Mouse (Mus musculus): ENCODE measurements around the gene Pfn1. TPM values are rescaled to one million over a fixed set of nuclear protein-coding genes. Genes with fewer than 3 reads are reported as not detected.
A peak's percentile ranks its signal among the peaks of the same experiment; 100 is the strongest.

Pfn1 gene
- total and polyA plus RNA-seq, 2 experiments from 2014 or later: 903 to 959 TPM

DNA sequence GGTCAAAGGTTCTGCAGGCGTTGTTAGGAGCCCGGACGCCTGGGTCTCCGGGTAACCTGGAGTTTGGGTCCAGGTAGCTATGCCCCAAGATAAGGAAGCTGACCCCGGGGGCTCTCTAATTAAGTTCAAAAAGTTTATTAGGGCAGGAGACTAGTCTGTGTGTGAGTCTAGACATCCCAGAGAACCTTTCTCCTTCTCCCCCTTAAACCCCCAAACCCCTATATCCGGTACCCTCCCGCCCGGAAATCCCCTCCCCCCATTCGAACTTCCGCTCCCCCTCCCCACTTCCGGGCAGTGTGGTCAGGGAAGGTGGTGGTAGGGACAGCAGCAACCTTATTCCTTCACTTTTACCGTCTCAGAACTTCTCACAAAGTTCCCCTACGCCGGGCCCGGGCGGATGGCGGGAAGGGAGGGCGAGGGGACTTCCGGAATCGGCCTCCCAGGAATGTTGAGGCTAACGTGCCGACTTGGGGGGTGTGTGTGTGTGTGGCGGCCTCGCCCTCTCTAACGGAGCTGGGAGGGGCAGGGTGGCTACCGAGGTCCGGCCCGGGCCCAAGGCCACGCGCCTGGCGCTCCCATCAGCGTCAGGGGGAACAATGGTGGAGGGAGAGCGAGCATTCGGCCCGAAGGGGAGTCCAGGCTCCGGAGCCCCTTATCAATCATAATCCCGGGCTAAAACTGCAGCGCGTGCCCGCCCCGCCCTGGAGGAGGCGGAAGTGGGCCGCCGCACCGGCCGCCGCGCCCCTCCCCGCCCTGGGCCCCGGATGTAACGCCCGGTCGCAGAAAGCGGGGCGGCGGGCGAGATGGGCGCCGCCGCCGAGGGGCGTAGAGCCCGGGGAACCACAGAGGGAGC is 873 bp downstream of the Pfn1 start:
- DNase-seq (ENCODE audit: low spot score) (no peak), ATAC-seq (ENCODE audit: insufficient read depth, low read depth) (peak; percentile 28)
- H3K4me2 ChIP-seq (ENCODE audit: low read depth, low read length): peak overlapping the region; percentile 75
- H3K9ac ChIP-seq (replicated peaks; ENCODE audit: low read depth, low read length): peak overlapping the region; percentile 99
- no peaks in the 10 kb centered on the region for H3K27me3 ChIP-seq (ENCODE audit: control insufficient read depth, insufficient read depth, low read length)
- H3K9me3 ChIP-seq (replicated peaks; ENCODE audit: control insufficient read depth, low read length): no peaks in the 10 kb centered on the region
- peaks cover 25% of the 10 kb centered on the region for H3K4me1 ChIP-seq (ENCODE audit: control insufficient read depth, insufficient read depth)
- peak overlapping the region; percentile 96 for H3K4me3 ChIP-seq (ENCODE audit: low read depth, low read length)
- TF ChIP-seq EP300 (IDR thresholded peaks at IDR 0.05; ENCODE audit: low read depth): peak; percentile 43; the same call in 1 of the 2 replicates
- no peak for TF ChIP-seq CTCF (IDR thresholded peaks at IDR 0.05; ENCODE audit: low read depth)
- under 1% methylated on average over 59 of the region's 63 CpGs for WGBS
- H3K36me3 ChIP-seq (replicated peaks; ENCODE audit: control insufficient read depth, insufficient read depth, low read length): peaks cover 43% of the 10 kb centered on the region
- peak overlapping the region; percentile 100 for H3K27ac ChIP-seq (ENCODE audit: low read depth)

DNA sequence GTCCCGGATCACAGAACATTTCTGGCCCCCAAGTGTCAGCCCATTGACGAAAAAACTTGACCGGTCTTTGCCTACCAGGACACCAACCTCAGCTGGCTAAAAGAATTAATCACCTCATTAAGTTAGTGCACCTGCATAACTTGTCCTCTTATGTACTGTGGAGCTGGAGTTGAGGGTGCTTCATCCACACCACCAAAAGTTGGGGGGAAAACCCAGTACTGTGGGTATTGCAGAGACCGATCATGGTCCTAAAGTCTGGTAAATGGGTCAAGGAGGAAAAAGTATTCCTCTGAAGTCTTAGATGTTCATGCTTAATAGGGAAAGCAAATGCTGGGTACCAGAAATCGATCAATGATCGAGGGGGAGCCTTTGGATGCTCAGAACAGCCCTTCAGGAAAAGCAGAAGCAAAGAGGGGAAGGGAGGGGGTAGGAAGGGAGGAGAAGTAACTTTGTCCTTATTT is 1.5 kb downstream of the Pfn1 start:
- ATAC-seq (ENCODE audit: insufficient read depth, low read depth) (no peak), DNase-seq (ENCODE audit: low spot score) (no peak)
- TF ChIP-seq CTCF (IDR thresholded peaks at IDR 0.05; ENCODE audit: low read depth): no peak
- no peak for TF ChIP-seq EP300 (IDR thresholded peaks at IDR 0.05; ENCODE audit: low read depth)
- Histone ChIP-seq H3K27me3 (ENCODE audit: control insufficient read depth, insufficient read depth, low read length) (no peaks in the 10 kb centered on the region), H3K4me1 (ENCODE audit: control insufficient read depth, insufficient read depth) (peaks cover 21% of the 10 kb centered on the region), H3K27ac (ENCODE audit: low read depth) (peak overlapping the region; percentile 100), H3K4me2 (ENCODE audit: low read depth, low read length) (peak overlapping the region; percentile 75), H3K9me3 (replicated peaks; ENCODE audit: control insufficient read depth, low read length) (no peaks in the 10 kb centered on the region), H3K9ac (replicated peaks; ENCODE audit: low read depth, low read length) (peak overlapping the region; percentile 99), H3K4me3 (ENCODE audit: low read depth, low read length) (peak overlapping the region; percentile 96), H3K36me3 (replicated peaks; ENCODE audit: control insufficient read depth, insufficient read depth, low read length) (peaks cover 44% of the 10 kb centered on the region)
- 37% methylated on average over 6 of the region's 6 CpGs for WGBS

DNA sequence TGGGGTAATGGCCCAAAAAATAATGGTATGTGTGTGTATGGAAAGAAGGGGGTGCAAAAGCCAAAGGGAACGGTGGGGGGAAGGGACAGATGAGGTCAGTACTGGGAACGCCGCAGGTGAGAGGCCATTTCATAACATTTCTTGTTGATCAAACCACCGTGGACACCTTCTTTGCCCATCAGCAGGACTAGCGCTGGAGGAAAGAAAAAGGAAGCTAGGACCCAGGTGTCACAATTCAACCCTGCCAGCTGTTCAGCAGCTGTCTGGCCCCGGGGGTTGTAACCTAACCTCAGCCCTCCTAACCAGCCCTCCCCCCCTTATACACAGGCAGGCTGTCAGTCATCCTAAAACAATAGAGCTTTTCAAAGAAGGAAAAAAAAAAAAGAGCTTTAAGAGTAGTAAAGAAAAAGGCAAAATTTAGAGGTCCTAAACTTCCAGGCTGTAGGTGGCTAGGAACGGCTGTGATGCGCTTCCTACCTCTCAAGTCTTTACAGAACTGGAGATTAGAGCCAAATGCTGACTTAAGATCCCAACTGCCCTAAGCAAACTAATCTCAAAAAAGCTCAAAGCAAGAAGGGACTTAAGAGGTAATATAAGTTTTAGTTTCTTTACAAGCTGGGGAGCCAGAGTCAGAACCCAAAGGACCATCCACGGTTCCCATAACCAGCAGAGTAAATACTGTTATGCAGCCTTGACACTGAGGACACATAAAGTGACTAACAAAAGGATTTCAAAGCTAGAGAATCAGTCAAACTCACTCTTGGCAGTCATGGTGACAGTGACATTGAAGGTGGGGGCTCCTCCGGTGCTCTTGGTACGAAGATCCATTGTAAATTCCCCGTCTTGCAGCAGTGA is 2.2 kb downstream of the Pfn1 start:
- H3K4me3 ChIP-seq (ENCODE audit: low read depth, low read length): peak overlapping the region; percentile 96
- H3K4me1 ChIP-seq (ENCODE audit: control insufficient read depth, insufficient read depth): peaks cover 21% of the 10 kb centered on the region
- ATAC-seq (ENCODE audit: insufficient read depth, low read depth) (no peak), DNase-seq (ENCODE audit: low spot score) (no peak)
- 0 out of 2 replicates have a peak, but pooled peaks have one; percentile 21 for TF ChIP-seq EP300 (IDR thresholded peaks at IDR 0.05; ENCODE audit: low read depth)
- TF ChIP-seq CTCF (IDR thresholded peaks at IDR 0.05; ENCODE audit: low read depth): no peak
- peak overlapping the region; percentile 75 for H3K4me2 ChIP-seq (ENCODE audit: low read depth, low read length)
- no peaks in the 10 kb centered on the region for H3K9me3 ChIP-seq (replicated peaks; ENCODE audit: control insufficient read depth, low read length)
- 0 out of 2 replicates have a peak overlapping the region, but pooled peaks have one; percentile 13 for H3K9ac ChIP-seq (replicated peaks; ENCODE audit: low read depth, low read length)
- peaks cover 44% of the 10 kb centered on the region for H3K36me3 ChIP-seq (replicated peaks; ENCODE audit: control insufficient read depth, insufficient read depth, low read length)
- H3K27me3 ChIP-seq (ENCODE audit: control insufficient read depth, insufficient read depth, low read length): no peaks in the 10 kb centered on the region
- WGBS: 45% methylated on average over 12 of the region's 12 CpGs
- peak overlapping the region; percentile 100; the same call in 1 of the 2 replicates for H3K27ac ChIP-seq (ENCODE audit: low read depth)

DNA sequence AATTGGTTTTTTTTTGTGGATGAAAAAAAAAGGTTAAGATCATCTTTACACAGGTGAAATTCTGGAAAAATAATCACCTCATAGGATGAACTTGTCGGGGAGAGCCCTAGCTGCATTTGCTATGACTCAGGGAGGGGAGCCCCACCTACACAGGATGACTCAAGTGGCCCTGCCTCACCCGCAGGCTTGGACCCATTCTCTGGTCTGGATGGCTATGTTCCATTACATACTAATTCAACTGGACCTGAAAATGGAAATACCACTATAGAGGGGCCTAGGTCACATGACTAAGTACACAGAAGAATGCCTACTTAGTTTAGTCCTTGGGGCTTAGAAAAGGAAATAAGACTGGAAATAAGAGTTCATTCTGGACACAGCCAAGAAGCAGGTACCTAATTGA is 3.1 kb downstream of the Pfn1 start:
- Histone ChIP-seq H3K9me3 (replicated peaks; ENCODE audit: control insufficient read depth, low read length) (no peaks in the 10 kb centered on the region), H3K36me3 (replicated peaks; ENCODE audit: control insufficient read depth, insufficient read depth, low read length) (peaks cover 44% of the 10 kb centered on the region), H3K4me1 (ENCODE audit: control insufficient read depth, insufficient read depth) (peaks cover 15% of the 10 kb centered on the region), H3K27me3 (ENCODE audit: control insufficient read depth, insufficient read depth, low read length) (no peaks in the 10 kb centered on the region), H3K4me3 (ENCODE audit: low read depth, low read length) (no peak overlapping the region; the same call in 1 of the 2 replicates), H3K9ac (replicated peaks; ENCODE audit: low read depth, low read length) (no peak overlapping the region), H3K4me2 (ENCODE audit: low read depth, low read length) (no peak overlapping the region; the same call in 1 of the 2 replicates), H3K27ac (ENCODE audit: low read depth) (no peak overlapping the region)
- ATAC-seq (ENCODE audit: insufficient read depth, low read depth) (no peak), DNase-seq (ENCODE audit: low spot score) (no peak)
- WGBS: 44% methylated on average over 2 of the region's 2 CpGs
- TF ChIP-seq CTCF (IDR thresholded peaks at IDR 0.05; ENCODE audit: low read depth) (no peak), EP300 (IDR thresholded peaks at IDR 0.05; ENCODE audit: low read depth) (no peak)

Measured in heart, postnatal 0 days (tissue).